Mouse (Mus musculus): Measurements from ENCODE around the gene Dpp8.

GRCm38 (mm10) chr9:65016241-65016977, 15.8 kb upstream of the Dpp8 start:
- no peak for TF ChIP-seq CTCF (IDR thresholded peaks at IDR 0.05; ENCODE audit: control insufficient read depth, insufficient read depth, insufficient replicate concordance, low read depth, low read length)
- TF ChIP-seq POLR2A (IDR thresholded peaks at IDR 0.05; ENCODE audit: control insufficient read depth, low read depth, low read length), result no peak

All from testis, adult 2 months (tissue).